Mouse (Mus musculus): Measurements from ENCODE around the gene Fasn.
"Not testable (repeated sequence)": the region's sequence is repeated elsewhere in the genome, so short reads cannot be mapped to it uniquely, and the experiment has no call there.

Gene Fasn

GRCm38 (mm10) chr11:120767023-120767422 lies 57.3 kb downstream of the Fasn start:
- not testable (repeated sequence) for DNase-seq (ENCODE audit: extremely low read depth, low read depth, low spot score)

- not testable (repeated sequence) for DNase-seq (ENCODE audit: extremely low read depth, low read depth, low spot score)
Observed at GRCm38 (mm10) chr11:120763121-120763999, 61.0 kb downstream of the Fasn start.

DNA sequence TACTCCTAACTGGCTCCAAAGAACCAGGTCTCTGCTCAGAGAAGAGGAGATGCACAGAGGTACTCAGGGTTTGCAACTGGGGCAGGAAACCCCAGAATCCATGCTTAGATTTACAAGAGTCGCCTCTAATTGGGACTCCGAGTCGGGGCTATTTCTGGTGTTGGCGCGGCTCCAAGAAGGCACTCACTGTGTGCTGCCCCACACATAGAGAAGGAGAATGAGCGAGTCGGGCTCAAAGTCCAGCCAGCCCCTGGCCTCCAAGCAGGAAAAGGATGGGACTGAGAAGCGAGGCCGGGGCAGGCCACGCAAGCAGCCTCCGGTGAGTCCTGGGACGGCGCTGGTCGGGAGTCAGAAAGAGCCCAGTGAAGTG lies 61.7 kb downstream of the Fasn start, which contains the start of gene Hmga1b:
Gene Hmga1b (plus strand): TSS at position 123 of the 370 bp plus-strand sequence.
- not testable (repeated sequence) for DNase-seq (ENCODE audit: extremely low read depth, low read depth, low spot score)

GRCm38 (mm10) chr11:120761811-120762671 lies 62.3 kb downstream of the Fasn start:
- DNase-seq (ENCODE audit: extremely low read depth, low read depth, low spot score) = no peak

DNA sequence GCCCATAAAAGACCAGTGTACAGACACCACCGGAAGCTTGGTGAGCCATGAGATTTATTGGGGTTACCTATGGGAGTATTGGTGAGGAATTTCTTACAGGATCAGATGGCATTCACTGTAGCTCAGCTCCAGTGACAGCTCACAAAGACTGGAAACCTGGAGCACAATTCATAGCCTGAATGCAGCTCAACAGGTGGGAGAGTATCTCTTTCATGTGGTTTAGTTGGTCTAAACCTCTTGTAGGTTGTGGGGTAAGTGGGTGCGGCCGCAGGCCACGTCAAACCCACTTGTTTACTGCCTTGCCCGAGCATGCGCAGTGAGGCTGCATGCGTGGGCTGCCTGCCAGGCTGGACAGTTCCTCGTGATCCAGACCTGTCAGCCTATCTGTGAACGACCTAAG lies 64.1 kb downstream of the Fasn start:
- no peak for DNase-seq (ENCODE audit: extremely low read depth, low read depth, low spot score)
